Mouse (Mus musculus) gonadal fat pad, adult 2 months (tissue): ENCODE measurements around the gene Ogfod2. TPM values are rescaled to one million over a fixed set of nuclear protein-coding genes. Genes with fewer than 3 reads are reported as not detected.

Source experiments
- DNase-seq: peaks from one replicate; pipeline ENCODE4 v3.0.0-alpha.2; 2012; ENCODE audit warnings: low read depth
- polyA plus RNA-seq: library from polyadenylated mRNA; depleted of rRNA; stranded (reverse); fragments of >200 nt; gene quantifications from 2 replicates; pipeline ENCODE4 v1.2.3, GENCODE M21; 2012; rRNA removed

The Ogfod2 gene
- polyA plus RNA-seq: 56.9 and 71.1 TPM in 2 replicates

DNA sequence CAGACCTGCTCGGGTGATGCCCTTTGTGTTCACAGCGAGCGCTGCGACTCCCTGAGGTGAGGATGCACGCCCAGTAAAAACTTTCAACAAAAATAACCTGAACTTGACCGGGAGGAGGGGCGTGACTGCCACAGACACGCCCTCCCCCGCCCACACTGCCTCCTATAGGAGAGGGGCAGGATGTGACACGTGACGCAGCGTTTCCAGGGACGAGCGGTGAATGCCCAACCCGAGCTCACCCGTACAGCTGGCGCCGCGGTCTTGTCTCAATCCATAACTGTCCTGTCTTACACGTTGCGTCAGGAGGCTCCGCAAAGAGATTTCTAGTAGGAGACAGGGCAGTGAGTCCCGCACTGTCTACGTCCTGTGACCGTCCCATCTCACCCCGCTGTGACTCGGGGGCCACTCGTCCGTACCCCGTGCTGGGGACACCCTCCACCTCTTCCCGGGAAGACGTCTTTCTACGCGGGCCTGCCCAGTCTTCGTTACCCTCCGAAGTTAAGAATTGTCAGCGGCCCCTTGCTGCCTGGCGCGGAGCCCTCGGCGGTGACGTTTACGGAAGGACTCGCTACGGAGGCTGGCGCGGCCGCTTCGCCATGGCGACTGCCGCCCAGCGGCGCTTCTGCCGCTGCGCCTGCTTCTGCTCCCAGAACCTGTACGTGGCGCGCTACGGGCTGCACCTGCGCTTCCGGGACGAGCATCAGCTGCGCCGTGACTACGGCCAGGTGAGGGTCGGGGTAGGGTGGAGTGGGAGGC, at the start of gene Ogfod2:
Gene Ogfod2 (plus strand): TSS at position 556 of the 756 bp plus-strand sequence.
- peak; percentile 77 for DNase-seq

DNA sequence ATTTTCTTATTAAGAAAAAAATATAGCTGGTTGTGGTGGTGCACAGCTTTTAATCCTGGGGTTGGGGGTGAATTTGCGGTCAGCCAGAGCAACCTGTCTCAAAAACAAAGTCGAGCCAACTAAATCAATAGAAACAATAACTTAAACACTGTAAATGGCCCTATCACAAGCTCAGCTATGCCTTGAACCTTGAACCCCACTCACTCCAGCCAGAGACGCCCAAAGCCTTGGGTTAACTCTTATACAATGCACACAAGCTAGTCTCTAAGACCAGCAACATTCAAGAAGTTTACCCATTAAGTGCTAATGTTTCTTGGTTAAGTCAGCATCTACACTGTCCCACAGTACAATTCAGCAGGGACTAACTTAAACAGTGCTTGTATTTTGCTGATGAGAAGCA, 42.4 kb upstream of the Ogfod2 start:
- no peak for DNase-seq

DNA sequence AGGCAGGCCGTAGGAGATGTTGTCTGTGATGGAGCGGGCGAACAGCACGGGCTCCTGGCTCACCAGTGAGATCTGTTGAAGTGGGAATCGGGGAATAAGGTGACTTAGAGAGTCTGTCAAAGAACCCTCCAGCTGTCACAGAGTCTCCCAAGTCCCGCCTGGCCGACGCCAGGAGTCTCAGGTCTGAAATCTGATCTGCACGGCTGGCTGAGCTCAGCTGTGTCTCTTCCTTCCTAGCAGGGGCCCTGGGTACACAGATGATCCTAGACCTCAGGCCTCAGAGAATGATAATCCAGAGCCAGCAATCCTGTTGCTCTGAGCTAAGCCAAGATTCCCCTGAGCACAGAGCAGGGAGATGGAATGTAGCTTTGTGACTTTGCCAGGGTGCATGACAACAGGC, 38.4 kb upstream of the Ogfod2 start:
- DNase-seq: no peak

DNA sequence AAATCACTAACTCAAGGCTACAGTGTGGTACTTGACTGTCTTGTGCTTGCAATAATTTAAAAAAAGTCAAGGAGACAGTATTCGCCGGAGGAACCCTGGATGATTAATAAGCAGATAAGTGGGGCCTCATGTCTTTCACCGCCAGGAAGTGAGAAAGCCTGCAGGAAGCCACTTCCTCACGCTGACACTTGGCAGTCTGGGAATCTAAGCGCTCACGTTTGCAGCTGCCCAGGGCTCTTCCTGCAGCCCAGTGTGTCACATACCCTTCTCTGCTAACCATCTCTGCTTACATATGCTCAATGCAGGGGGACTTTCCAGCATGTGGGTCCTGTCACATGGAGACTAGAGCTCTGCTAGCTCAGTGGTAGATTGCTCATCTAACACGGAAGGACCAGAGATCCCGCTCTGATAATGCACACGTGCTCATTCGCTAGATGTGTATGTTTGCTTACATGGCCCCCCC, 37.2 kb upstream of the Ogfod2 start:
- DNase-seq: no peak

DNA sequence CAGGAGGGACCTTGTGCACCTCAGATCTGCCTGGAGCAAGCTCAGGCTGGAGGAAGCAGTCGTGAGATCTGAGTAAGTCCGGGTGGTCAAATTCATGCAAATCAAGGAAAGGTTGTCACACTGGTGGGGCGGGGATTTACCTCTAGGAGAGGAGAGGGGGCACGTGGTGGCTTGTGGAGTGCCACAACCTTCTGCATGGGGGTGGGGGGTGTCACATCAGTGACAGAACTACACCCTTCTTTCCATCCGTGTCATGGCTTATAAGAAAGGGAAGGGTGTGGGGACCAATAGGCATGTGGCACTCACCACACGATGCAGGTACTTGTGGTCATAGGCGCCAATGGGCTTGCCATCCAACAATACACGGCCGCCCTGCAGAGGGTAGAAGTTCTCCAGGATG, 36.4 kb upstream of the Ogfod2 start:
- no peak for DNase-seq

DNA sequence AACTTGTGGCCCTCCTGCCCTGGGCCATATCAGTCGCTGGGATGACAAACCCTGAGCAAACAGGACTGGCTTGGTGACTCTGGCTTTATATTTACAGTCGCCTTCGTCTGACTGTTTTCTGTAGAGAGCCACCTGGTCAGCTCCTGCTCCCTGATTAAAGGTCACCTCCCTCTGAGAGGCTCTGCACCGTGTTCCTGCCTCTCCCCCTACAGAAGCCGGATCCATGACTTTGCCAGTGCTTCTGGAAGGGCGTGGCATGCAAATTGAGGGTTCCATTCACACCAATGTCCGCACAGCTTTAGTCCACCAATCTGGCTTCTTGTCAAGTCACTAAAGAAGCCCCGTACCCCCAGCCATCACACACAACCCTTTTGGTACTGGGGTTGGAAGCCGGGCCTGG, 35.5 kb upstream of the Ogfod2 start:
- DNase-seq: no peak

DNA sequence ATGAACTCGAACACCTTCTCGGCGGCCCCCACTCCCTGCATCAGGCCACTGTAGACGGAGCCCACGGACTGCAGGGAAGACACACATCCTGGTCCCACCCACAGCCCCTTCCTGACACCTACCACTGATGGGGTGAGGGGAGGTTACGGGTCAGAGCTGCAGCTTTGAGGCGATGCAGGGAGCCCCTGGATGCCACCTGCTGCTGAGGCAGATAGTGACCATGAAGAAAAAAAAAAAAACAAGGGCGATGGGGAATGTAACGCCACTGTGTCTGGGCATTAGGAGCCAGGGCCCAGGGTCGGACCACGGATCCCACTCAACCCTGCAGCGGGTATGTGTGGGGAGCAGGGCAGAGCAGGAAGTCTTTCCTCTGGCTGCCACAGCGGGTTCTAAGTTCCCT, 34.9 kb upstream of the Ogfod2 start:
- no peak for DNase-seq

DNA sequence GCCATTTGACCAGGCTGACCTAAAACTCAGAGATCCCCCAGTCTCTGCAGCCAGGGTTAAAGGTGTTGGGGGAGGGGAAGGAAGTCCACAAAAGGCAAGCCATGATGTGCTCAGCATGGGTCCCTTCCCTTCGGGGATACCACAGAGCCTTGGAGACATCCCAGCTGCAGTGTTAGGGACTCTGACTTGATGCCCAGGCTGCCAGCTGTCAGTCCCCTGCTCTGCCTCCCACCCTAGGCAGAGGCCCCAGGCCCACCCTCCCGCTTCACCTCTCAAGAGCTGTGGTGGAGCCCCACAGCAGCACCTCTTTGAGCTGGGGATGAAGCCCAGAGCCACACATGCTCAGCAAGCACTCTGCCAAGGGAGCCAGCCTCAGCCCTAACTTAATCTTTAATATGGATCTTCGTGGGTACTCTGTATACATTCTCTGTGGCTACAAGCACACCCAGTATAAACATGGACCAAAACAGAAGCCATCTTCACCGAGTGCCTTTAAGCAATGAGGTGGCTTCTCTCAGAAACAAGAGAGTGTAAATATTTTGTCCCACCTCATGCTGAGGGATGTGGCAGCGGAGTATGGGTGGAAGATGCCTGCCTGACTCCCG, 34.1 kb upstream of the Ogfod2 start:
- DNase-seq: no peak

DNA sequence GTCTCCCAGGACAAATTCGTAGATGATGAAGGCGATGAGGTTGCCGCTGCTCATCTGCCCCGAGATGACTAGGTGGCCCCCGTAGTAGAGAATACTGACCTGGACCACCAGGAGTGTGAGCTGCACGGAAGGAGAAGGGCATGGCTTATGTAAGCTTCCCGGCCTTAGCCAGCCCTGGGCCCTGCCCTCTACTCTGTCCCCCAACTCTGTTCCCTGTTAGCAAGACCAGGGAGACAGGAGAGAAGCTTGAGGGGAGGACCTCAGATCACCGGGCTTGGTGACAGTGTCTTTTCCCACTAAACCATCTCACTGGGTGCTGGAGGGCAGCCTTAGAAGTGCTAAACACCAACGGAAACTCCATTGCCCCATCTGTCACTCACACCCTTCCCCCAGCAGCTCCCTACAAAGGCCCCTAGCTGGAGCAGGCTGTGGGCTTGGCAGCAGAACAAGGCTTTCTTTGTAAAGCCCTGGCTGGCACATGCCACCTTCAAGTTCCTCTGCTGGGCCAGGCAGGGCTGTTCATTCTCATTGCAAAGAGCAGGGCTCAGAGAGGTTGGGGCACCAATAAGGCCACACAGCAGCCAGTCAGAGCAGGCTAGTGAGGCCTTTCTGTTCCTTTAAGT, 33.2 kb upstream of the Ogfod2 start:
- DNase-seq: no peak

DNA sequence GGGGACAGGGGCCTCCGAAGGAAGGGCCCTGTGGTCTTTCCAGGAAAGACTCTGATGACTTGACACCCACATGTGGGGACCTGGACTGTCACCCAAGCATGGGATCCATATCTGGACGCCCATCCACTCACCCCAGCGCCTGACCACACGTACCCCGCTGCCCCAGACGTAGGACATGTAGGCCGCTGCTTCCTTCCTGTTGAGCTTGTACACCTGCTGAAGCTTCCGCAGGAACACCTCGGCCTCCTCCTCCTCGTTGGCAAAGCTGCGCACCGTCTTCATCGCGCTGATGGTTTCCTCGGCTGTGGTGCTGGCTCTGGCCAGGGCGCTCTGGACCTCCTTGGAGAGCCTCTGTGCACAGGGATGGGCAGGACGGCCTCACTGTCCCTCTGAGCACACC, 32.2 kb upstream of the Ogfod2 start:
- DNase-seq: no peak

DNA sequence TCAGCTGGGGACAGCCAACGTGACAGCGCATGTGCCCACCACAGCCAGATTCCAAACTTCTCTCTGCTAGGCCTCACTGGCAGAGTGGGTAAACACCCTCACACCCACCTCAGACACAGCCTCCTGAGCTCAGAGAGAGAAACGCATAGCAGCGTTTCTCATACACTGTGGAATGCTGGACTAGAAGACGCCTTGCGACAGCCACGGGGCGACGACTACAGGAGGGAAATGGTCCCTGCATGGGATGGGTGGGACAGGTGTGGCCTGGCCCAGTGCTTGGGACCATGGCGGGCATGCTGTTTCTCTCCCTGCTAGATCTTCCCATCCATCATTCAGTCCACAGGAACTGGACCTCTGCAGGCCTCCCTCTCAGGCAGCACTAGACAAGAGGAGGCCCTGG, 29.6 kb upstream of the Ogfod2 start:
- no peak for DNase-seq

DNA sequence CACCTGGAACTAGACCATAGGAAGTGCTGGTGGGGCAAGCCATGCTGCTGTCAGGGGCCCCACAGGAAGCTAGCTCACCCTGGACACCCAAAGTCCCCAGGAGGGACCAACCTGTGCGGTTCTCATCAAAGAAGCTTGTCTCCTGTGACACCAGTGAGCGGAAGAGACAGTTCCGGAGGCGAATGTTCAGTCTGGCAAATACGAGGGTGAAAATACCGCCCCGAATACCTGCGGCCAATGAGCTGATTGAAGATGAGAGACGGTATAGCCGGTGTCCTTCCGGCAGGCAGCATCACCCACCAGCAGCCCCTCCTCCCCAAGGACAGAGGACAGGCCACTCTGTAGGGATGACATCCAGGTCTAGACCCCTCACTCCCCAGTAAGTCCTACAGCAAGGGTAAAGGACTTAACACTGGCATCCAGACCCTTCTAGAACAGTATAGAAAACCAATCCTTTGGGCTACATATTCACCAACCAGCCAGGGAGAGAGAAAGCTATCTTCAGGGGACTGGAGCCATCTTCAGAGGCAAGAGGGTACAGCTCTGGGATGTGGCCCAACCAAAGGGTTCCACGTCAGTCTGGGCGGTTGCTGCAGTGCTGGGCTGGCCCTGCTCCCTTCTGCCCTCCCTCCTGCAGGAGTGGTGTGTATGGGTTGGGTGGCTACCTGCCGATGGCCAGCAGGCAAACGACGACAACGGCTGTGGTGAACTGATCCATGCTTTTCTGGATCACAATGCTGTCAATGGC, 29.0 kb upstream of the Ogfod2 start:
- DNase-seq: no peak

DNA sequence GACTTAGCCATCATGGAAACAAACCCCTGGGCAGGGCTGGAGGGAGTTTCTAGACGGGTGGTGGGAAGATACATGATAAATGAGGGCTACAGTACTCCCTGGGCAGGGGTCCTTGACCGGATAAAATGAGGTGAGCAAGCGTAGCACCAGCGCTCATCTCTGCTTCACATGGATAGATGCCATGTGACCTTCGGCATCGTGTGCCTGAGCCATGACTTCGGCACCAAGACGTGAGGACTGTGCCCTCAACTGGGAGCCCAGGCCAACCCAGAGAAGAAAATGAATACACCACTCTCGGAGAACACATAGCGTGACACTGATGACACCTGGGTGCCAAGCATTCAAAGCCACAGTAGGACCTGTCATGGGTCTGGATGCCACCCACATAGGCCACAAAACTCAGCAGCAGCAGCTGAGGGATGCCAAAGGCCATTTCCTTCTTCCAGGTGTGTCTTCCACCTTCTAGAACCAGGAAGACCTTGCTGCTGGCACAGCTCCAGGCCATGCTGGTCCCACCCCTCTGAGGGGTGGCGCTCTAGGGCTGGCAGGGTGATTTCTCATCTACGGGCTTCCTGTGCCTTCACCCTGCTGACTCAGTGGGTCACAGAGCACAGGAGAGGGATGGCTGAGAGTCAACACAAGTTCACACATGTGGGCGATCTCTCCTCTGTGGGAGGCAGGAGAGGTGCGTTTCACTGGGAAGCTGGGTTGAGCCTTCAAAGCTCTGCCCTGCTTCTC, 28.1 kb upstream of the Ogfod2 start:
- DNase-seq: peak; percentile 57

DNA sequence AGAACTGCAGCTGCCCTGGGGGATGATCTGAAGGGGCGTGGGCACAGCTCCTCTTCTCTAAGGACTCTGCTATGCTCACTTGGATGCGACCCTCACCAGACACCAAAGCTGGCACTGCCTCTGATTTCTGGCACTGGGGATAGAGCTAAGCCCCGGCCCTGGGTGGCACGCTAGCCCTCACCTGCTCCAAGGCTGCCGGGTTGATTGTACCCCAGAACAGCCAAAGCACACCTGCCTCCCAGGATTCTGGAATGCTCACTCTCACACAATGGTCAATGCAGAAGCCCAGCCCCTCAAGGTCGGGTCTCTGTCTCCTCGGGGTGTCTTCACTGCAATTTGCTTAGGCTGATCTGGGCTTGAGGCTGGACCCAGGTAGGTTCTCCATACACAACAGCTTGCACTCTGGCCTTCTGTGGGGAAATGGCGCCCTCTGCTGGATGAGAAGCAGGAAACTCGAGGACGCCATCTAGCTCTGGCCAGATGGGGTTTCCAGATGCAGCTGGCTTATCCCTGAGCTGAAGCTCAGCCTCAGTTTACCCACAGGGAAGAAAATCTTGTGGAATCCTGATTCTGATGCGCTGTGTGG, 27.4 kb upstream of the Ogfod2 start:
- DNase-seq: no peak

DNA sequence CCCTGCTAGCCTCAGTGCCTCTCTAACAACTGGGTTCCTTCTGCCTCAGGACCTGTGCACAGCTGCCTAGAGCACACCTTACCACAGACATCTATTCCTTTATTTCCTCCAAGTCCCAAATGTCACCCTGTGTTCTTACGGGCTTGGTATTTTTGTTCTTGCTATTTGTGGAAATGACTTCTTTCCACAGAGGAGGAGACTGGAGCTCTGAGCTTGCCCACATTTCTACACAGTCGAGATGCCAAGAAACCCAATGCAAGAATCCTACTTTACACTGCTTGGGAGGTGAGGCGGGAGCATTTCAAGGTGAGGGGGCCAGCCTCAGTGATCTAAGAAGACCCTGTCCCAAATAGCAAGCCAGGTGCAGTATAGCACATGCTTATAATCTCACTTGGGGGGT, 26.6 kb upstream of the Ogfod2 start:
- no peak for DNase-seq

DNA sequence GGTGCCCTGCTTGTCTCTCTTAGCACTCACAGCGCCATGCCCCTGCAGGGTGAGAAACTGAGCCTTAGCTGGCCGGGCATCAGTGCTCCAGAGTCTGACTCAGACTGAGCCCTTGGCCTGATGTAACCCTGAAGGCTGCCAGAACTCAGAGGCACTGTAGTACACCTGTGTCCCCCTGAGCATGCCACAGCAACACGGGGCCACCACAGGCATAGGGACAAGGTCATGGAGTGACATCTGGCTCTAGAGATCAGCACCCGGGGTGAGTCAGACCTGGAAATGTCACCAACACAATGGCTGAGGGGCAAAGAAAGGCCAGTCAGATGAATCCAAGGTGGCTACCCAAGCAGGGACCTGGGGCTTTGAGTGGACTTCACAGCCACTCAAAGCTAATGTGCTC, 25.2 kb upstream of the Ogfod2 start:
- no peak for DNase-seq

DNA sequence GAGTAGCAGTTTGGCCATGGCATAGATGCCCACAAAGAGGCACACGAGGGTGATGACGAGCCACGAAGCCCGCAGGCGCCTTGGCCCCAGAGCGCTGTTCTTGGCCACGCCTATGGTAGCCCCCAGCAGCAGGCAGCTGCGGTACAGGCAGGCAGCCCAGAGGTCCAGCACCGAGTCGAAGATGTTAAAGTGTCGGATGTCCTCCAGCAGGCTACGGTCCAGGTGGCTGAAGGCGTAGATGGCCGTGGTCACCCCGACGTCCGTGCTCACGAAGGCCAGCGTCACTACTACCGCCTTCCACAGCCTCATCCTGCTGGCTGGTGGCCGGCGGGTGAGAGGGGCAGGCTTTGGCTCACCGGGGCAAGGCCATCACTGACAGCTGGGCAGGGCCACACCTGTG, 22.2 kb upstream of the Ogfod2 start:
- DNase-seq: no peak

DNA sequence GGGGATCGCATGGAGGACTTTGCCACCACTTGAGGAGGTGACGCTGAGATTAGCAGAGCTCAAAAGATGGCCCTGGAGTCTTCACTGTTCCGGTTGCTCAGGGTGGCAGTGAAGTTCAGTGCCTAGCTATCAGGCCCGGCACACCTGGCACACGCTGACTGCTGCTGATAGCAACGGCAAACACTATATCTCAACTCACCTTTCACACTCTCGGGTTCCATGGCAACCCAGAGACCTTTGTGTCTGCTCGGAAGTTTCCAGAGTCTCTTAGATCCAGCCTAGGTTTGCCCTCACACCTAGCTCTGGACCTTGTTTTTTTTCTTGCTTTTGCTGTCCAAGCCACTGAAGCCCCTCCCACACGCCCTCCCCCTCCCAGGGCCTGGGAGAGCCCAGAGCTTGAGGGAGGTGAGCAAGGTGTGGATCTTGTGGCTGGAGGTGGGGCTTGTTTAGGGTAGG, 20.1 kb upstream of the Ogfod2 start:
- DNase-seq: no peak

DNA sequence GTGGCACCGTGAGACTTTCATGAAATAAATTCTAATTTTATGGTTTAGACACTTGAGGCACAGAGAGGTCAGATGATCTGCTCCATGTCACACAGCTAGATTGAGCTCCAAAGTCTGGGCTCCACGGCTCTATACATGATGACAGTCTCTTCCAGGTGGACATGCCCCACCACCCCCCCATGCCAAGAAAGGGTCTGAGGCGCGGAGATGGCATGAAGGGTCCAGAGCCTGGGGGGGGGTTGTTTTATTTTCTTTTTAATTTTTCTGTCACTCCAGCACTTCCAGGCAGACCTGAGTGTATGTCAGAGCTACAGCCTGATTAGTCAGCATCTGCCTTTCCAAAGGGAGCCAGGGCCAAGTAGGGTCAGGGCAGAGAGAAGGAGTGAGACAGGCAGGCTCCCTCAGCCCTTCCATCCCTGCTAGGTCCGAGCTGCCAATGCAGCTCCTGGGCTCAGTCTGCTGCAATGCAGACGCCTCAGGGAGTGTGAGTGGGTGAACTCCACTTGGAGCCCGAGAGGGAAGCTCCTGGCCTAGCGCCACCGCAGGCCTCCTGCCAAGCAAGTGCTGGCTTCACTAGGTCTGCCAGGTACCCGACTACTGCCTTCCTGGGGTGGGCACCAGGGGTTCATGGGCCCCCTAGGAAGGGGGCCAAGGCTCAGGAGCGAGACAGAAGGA, 18.8 kb upstream of the Ogfod2 start:
- no peak for DNase-seq

DNA sequence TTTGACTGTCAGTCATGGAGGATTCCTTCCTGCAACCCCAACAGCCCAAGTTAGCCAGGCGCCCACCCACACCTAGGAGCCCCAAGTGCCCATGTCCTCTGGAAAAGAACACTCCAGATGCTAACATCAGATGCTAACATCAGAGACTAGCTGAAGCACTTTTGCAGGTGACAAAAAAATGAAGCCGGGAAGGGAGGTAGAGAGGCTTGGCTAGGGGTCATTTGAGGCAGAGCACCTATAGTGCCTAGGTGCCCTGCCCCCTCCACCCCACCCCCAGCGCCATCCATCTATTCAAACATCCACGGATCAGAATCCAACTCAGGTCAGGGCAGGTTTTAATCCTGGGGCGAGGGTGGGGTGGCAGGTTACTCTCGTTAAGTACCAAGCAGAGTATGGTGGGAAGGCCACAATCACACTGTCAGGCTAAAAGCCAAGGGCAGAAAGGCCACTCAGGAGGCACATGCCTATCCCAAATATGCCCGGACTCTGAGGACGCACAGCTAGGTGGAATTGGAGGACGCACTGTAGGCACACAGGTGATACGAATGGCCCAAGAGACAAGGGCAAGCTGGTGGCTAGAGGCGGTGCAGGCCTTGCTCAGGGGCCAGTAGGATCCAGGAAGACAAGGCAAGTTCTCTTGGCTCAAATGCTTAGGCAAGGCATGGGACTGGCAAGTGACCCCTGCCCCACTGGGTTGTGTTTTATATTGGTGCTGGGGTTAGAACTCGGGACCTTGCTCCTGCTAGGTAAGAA, 18.1 kb upstream of the Ogfod2 start:
- DNase-seq: no peak
